Mouse (Mus musculus) CH12.LX (cell line): ENCODE measurements around the gene Lyl1.

ENCODE experiments used
- CTCF ChIP-seq, 2 experiments: IDR thresholded peaks in 1 of 2; conservative IDR thresholded peaks in 1 of 2; 2 replicates each; pipeline ENCODE4 v1.5.1; 2011 to 2012; ENCODE audit warnings: low read depth in 2 of 2, low read length in 2 of 2, improper control_type of control experiment in 1 of 2, inconsistent platforms in 1 of 2, mild to moderate bottlenecking in 1 of 2, moderate library complexity in 1 of 2
- USF1 ChIP-seq: IDR thresholded peaks from 2 replicates; pipeline ENCODE4 v1.6.1; 2014; ENCODE audit warnings: low read depth, mild to moderate bottlenecking, inconsistent platforms, low read length, improper control_type of control experiment

DNA sequence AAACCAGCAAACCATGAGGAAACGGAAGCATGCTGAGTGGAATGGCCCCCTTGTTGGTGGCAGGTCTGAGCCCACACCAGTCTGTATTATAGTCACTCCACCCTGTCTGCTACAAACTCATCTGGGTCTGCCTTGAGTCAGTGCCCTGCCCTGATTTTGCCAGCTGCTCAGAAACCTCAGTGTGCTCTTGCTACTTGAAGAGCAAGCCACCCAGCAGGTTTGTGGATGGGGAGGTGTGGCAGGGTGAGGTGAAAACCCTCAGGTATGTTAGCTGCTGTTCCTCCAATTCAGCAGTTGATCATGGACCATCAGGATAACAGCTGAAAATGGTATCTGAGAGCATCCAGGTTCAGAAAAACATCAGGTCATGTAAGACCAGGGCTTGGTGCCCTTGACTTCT, 33.2 kb upstream of the Lyl1 start:
- no peak for TF ChIP-seq CTCF (conservative IDR thresholded peaks at IDR 0.05 in 1 of 2, IDR thresholded peaks at IDR 0.05 in 1 of 2; ENCODE audit: low read depth in 2 of 2, low read length in 2 of 2)
- TF ChIP-seq USF1 = no peak
